Mouse (Mus musculus): Measurements from ENCODE around the gene 1700012B07Rik.

Gene 1700012B07Rik

DNA sequence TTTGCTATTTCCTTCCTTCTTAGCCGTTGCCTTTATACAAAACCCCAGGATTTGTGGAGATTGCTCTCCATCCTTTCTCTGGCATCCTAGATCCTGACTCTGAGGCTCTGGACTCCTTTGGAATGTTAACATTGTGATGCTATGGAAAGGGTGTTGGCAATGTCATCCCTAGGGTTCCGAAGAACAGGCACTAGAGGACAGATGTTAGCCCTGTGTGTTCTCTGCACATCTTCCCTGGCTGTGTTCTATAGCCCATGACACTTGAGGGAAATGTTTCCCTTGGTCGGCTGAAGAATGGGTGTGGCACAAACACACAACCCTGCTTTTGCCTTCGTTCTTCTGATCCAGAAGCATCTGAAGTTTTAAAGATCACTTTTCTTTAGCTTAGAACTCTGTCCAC is at the start of gene 1700012B07Rik:
Gene 1700012B07Rik, minus strand, starts transcription at position 101 of the 400 bp plus-strand sequence.
- in situ Hi-C loops (cut with MboI, MseI) = no loop called here

DNA sequence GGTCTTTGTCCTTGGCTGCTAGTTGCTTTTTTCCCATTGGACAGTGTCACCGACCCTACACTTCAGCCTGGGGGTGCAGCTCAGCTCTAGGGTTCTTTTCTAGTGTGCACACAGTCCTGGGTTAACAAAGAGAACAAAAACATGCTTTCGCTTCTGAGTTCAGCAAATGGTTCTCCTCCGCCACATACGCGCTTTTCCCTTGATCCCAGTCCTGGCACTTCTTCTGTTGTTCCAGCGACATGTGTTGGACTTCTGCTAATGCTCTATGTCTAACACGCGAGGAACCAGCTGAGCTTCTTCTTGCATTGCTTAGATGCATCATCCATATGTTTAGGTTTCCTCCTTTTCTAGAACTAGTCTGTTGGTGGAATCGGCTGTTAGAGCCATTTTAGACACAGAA is 48.9 kb upstream of the 1700012B07Rik start:
- in situ Hi-C loops (cut with MboI, MseI) = loop anchor here (5.0 kb wide), 1 partner anchor 391 kb away; no protein-coding TSS in a partner anchor

DNA sequence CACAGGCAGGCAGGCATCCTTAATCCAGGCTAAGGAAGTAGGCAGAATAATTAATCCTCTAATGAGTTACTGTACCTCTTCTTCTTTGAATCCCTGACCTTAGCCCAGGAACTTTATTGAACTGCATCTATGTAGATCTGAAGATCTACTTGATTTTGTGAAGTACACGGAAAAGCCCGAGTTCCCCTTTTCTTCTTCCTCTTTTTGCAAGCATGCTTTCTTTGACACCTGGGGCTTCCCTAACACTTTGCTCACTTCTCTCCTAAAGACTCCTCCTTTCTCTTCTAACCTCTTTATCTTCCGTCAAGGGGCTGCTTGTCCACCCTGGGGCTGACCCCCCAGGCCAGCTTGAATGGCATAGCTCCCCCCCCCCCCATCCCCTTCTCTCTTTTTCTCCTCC is 48.0 kb upstream of the 1700012B07Rik start:
- in situ Hi-C loops (cut with MboI, MseI) = loop anchor here (5.0 kb wide), 1 partner anchor 391 kb away; no protein-coding TSS in a partner anchor

DNA sequence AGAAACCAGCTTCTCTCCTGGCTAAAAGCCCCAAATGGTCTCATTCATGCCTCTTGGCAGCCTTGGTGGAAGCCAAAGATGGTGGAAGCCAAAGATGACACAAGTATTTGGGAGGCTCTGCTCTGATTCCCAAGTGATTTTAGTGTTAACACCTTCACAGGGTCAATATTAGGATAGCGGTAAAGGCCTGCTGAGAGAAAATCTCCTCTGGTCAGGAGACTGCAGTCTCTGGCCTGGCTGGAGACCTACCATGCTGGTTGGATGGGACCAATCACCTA is 47.6 kb upstream of the 1700012B07Rik start:
- in situ Hi-C loops (cut with MboI, MseI) = loop anchor here (5.0 kb wide), 1 partner anchor 392 kb away; no protein-coding TSS in a partner anchor

GRCm38 (mm10) chr11:109874651-109875524 is 47.0 kb upstream of the 1700012B07Rik start:
- in situ Hi-C loops (cut with MboI, MseI) = loop anchor here (5.0 to 25.0 kb wide), 2 partner anchors 392 to 563 kb away; no protein-coding TSS in a partner anchor

GRCm38 (mm10) chr11:109873852-109874610 is 46.2 kb upstream of the 1700012B07Rik start:
- in situ Hi-C loops (cut with MboI, MseI) = loop anchor here (25.0 kb wide), 1 partner anchor 562 kb away; no protein-coding TSS in a partner anchor

- in situ Hi-C loops (cut with MboI, MseI) = loop anchor here (25.0 kb wide), 1 partner anchor 561 kb away; no protein-coding TSS in a partner anchor
Observed at GRCm38 (mm10) chr11:109873161-109873775, 45.4 kb upstream of the 1700012B07Rik start.

GRCm38 (mm10) chr11:109872674-109873073 is 44.8 kb upstream of the 1700012B07Rik start:
- in situ Hi-C loops (cut with MboI, MseI) = loop anchor here (25.0 kb wide), 1 partner anchor 560 kb away; no protein-coding TSS in a partner anchor

GRCm38 (mm10) chr11:109872056-109872455 is 44.2 kb upstream of the 1700012B07Rik start:
- in situ Hi-C loops (cut with MboI, MseI) = loop anchor here (25.0 kb wide), 1 partner anchor 560 kb away; no protein-coding TSS in a partner anchor

GRCm38 (mm10) chr11:109867861-109868260 is 40.0 kb upstream of the 1700012B07Rik start:
- in situ Hi-C loops (cut with MboI, MseI) = loop anchor here (25.0 kb wide), 1 partner anchor 556 kb away; no protein-coding TSS in a partner anchor

DNA sequence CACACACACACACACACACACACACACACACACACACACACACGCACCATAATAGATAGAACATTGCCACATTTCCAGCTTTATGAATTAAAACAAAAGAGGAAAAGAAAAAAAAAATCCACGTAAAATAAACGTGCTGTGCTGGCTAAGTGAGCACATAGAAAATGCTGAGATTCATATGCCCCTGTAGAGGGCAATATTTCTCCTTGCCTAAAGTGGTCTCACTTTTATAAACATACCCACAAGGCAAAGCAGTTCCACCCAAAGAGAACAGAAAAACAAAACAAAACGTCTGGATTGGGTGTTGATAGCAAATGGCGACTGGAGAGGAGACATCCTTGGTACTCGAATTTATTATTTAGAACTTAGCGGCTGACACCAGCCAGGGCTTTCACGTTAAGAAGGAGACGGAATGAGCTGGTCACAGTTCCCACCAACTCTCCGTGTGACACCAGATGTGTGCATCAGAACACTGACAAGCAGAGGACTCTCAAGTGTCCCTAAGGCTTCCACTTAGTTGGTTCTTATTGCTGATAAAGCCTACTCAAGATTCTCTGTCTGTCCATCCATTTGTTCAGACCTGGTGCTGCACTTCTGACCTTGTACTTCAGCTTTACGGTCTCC is 38.8 kb upstream of the 1700012B07Rik start:
- in situ Hi-C loops (cut with MboI, MseI) = loop anchor here (25.0 kb wide), 1 partner anchor 554 kb away; no protein-coding TSS in a partner anchor

DNA sequence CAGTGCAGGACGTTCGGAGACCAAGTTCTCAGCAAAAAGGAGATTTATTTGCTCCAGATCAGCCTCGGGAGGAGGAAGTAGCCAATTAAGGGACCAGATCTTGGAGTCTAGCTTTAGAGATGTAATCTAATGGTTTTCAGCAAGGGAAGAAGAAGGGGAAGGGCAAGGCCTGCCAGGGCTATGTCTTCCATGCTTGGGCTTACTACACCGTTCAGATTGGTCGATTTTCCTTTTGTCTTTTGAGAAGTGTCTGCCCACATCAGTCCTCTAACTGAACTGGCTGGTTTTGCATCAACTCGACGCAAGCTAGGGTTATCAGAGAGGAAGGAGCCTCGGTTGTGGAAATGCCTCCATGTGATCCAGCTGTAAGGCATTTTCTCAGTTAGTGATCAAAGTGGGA is 37.7 kb upstream of the 1700012B07Rik start:
- in situ Hi-C loops (cut with MboI, MseI) = loop anchor here (25.0 kb wide), 1 partner anchor 553 kb away; no protein-coding TSS in a partner anchor

- in situ Hi-C loops (cut with MboI, MseI) = loop anchor here (5.0 to 25.0 kb wide), 2 partner anchors 417 to 552 kb away; no protein-coding TSS in a partner anchor
Observed at GRCm38 (mm10) chr11:109863951-109864350, 36.1 kb upstream of the 1700012B07Rik start.

DNA sequence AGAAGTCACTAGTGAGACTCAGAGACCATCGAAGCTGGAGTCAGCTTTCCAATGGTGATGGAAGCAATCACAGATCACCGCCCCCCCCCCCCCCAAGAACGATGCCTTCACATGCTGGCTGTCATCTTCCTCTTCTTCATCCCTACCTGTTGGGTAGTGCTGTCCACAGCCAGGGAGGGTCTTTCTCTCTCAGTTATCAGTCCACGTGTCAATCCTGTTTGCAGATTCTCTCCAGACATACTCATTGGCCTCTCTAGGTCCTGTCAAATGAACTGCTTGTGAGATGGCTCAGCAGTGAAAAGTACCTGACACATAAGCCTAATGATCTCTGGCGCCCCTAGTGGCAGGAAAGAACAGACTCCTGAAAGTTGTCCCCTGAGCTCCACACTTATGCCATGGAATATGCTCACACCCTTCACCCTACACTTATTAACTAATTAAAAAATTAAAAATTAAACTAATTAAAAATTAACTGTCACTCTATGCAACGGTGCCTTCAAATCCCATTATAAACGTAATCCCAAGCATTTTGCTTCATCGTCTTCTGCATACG is 35.4 kb upstream of the 1700012B07Rik start:
- in situ Hi-C loops (cut with MboI, MseI) = loop anchor here (5.0 to 25.0 kb wide), 2 partner anchors 416 to 551 kb away; no protein-coding TSS in a partner anchor

- in situ Hi-C loops (cut with MboI, MseI) = loop anchor here (5.0 to 25.0 kb wide), 2 partner anchors 413 to 548 kb away; no protein-coding TSS in a partner anchor
Observed at GRCm38 (mm10) chr11:109860508-109860907, 32.7 kb upstream of the 1700012B07Rik start.

DNA sequence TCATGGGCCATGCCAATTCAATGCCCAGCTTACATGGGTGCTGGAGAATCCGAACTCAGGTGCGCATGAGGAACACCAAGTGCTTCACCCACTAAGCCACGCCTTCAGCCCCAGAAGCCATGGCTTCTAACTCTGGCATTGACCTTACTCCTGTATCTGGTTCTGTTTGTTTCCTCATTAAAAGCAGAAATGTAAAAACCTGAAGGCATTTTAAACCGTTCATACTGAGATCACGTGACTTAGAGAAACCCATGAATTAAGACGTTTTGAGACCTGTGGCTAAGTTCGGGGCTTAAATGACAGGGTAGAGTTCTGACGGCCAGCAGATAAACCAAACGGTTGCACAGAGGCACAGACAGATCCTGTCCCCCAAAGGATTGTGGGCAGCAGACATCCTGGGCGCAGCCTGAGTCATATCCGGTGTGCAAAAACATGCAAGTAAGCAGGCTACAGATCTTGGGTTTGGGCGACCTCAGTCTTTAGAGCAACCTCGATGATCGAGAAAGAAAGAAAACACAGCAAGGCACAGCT is 32.2 kb upstream of the 1700012B07Rik start:
- in situ Hi-C loops (cut with MboI, MseI) = loop anchor here (5.0 to 25.0 kb wide), 3 partner anchors 188 to 548 kb away; no protein-coding TSS in a partner anchor

DNA sequence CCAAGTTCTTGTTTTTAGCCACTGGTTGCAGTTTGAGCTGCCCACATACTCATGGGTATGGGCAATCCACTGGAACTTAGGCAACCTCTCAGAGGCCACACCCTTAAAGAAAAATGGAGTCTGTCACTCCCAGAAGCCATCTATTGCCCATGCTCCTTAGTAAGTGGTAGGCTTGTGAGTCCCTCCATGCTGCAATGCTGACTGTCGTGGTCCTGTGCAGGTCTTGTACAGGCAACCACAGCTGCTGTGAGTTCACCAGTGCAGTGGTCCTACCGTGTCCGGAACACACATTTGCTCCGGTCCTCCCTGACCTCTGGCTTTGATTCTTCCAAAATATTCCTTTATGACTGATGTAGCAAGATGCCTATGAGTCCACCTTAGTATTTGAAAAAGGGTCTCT is 31.6 kb upstream of the 1700012B07Rik start:
- in situ Hi-C loops (cut with MboI, MseI) = loop anchor here (5.0 to 25.0 kb wide), 2 partner anchors 187 to 547 kb away; no protein-coding TSS in a partner anchor

GRCm38 (mm10) chr11:109857086-109857485 is 29.2 kb upstream of the 1700012B07Rik start:
- in situ Hi-C loops (cut with MboI, MseI) = loop anchor here (5.0 to 25.0 kb wide), 2 partner anchors 185 to 545 kb away; no protein-coding TSS in a partner anchor

DNA sequence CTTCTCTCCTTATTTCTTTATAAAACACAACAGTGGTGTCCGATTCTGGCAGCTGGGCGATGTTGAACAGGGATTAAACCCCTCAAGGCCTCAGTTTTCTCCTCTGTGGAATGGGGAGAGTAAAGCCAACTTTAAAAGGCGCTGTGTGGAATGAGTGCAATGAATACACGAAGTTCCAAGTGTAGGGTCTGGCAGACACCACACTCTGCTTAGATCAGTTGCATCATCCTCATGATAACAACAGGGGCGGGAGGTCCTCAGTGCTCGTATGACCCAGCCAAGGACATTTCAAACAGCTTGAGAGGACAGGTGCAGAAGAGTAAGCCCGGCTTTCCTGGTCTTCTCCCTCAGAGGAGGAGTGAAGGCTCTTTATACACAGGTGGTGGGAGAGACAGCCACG is 26.2 kb upstream of the 1700012B07Rik start:
- in situ Hi-C loops (cut with MboI, MseI) = loop anchor here (25.0 kb wide), 1 partner anchor 542 kb away; no protein-coding TSS in a partner anchor
